Mouse (Mus musculus): ENCODE data around the gene Cpxm2. TPM values are rescaled to one million over a fixed set of nuclear protein-coding genes. Genes with fewer than 3 reads are reported as not detected.

Cpxm2 gene
- polyA plus RNA-seq (2014; fragmentation: Illumina TruSeq; extraction: RNeasy Lipid Tissue Mini Kit (QIAGEN cat#74804); ENCODE audit: low read depth, low replicate concordance), result 5.7 TPM

DNA sequence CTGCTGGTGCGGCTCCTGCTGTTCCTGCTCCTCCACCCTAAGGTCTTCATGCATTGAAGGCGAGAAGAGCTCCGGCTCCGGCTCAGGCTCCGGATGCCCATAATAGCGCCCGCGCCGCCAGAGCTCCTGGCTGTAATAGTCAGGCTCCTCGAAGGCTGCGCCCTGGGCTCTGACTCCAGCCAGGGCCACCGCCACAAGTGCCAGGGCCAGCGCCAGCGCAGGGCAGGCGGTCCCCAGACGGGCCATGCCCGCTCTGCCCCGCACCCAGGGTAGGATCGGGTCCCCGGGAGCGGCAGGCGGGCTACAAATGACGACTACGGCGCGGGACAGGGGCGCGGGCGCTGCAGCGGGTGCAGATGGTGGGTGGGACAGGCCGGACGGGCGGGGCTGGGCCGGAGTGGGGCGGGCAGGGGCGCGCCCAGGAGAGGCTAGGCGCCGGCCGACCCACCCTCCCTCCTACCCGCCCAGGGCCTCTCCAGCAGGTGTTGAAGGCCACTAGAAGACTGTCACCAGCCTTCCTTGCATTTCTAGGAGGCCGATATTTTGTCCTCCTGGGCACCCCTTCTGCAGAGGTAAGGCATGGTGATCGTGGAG lies at the start of gene Cpxm2:
TSS of gene Cpxm2 (minus strand) at position 372 of the 594 bp plus-strand sequence.

Other genes starting within 250 kb of the Cpxm2 start
- not detected for gene Gpr26, start 188.3 kb downstream of the Cpxm2 start, polyA plus RNA-seq (2014; fragmentation: Illumina TruSeq; extraction: RNeasy Lipid Tissue Mini Kit (QIAGEN cat#74804); ENCODE audit: low read depth, low replicate concordance)
- gene Chst15, start 162.5 kb upstream of the Cpxm2 start, polyA plus RNA-seq (2014; fragmentation: Illumina TruSeq; extraction: RNeasy Lipid Tissue Mini Kit (QIAGEN cat#74804); ENCODE audit: low read depth, low replicate concordance), result 6.6 TPM

All from heart, adult 10 weeks (tissue).